Mouse (Mus musculus) CD4-positive, CD25-positive, alpha-beta regulatory T cell, adult 2 months (primary cell): ENCODE results near the gene Acaca.

Source experiments
- DNase-seq: peaks from one replicate; pipeline ENCODE4 v3.0.0-alpha.2; 2012; ENCODE audit warnings: low read depth, low spot score

Acaca gene

DNA sequence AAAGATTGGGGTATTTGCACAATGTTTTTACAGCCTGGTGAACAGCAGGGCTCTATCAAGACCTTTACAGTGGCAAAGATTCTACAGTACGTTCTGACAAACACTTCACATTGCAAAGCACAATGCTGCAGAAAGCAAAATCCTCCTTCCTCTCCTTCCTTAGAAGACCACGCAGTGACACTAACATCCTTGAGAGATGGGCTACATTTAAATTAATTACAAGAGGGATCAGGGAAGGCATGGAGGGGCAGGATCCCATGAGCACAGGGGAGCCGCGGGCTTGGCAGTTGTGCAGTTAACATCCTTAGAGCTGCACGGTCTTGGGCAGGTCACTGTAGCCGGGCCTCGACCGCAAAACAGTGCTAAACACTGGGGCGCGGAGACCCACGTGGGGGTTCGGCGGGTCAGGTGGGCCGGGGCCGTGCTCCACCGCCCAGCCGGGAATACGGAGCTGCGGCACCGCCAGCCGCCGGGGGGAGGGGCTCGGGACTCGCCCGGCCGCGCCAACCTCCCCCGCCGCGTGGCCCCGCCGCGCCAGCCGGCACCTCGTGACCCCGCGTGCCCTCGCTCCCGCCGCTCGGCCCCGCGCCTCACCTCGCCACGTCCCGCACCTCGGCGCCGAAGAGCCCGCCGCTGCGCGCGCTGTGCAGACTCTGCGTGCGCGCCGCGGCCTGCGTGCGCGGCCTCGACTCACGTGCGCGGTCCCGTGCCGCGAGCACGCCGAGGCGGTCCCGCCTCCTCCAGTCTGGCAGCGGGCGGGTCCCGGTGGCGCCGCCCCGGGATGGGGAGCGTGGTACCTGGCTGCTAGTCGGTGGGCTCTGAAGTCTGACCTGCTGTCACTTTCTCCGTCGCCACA is at the start of gene Acaca, which contains the start of gene Tada2a:
Gene Acaca (plus strand): TSS at position 730 of the 856 bp plus-strand sequence.
Gene Tada2a (minus strand): TSS at position 658 of the 856 bp plus-strand sequence.
- peak; percentile 90 for DNase-seq

DNA sequence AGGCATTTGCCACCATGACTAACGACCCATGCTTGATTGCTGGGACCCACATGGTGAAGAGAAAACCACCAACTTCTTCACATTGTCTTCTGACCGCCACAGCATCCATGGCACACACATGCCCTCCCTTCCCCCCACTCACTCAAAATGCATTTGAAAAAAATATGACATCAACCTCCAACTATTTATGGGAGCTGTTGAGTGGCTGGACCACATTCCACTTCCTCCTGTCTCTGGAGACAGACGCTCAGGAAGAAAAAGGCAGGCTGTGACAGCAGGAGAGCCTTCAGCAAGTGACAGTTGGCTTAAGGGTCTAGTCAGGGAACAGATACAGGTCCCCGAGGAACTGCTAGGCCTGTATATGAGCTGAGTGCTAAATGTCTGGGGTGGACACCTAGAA is 49.6 kb upstream of the Acaca start:
- DNase-seq, result no peak

DNA sequence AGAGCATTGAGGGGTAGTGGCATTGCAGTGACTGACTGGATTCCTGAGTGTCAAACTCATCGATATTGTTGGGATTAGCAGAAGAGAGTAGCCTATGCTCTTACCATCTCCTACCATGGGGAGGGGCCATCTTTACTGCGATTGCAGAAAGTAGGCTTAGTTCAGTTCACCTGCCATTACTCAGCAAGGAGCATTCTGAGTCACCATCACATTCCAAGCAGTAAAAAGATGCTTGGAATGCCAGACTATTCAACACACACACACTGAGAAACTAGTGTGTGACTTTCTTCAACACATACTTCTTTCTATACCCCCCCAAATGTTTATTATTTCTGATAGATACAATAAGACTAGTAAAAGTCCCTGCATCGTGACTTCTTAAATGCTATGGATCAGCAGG is 49.1 kb upstream of the Acaca start:
- DNase-seq, result no peak

DNA sequence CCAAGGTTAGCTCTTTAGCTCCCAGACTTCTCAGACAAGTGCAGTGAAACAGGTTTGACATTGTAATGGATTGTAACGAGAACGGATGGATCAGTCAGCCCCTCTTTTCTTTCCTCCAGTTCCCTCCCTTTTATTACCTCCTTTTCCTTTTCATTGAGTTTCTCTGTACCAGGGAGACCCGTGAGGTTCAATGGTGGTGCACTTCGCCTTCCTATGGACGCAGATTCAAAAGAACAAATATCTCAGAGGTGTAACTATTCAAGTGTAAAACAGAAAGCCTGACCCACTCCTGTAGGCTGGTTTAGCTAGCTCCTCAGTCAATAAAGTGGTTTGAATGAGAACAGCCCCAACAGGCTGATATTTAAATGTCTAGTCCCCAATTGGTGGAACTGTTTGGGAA is 47.6 kb upstream of the Acaca start:
- DNase-seq, result no peak

DNA sequence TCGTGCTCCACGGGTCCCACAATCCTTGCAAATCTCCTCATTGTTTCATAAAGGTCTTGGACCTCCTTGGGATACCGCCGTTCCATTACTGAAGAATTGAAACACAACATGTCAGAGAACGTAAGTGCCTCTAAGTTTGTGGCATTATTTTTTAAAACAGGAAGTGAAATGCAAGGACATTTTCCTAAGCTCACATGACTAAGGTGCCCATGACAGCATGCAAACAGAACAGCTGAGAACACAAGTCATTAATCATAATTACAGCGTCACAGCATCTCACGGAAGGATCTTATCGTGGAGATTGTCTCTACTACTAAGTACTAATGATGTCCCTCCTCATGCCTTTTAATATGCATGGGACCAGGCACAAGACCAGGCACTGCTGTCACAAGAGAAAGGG is 38.9 kb upstream of the Acaca start:
- no peak for DNase-seq

DNA sequence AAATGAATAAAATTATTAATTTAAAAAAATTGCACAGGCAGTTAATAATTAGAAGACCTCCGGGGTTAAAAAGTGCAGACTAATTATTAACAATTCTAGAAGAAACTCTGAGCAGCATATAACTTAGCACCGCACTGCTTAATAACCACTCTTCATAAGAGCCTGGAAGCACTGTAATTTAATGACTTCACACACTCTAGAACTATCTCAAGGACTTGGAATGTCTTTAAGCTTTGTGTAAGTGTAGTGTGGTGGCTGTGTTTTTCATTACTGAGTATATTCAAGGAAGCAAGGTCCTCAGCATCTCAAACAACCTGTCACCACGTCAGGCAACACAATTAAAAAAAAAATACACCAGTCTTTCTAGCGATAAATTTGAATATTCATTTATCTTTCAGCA is 34.4 kb upstream of the Acaca start:
- no peak for DNase-seq

DNA sequence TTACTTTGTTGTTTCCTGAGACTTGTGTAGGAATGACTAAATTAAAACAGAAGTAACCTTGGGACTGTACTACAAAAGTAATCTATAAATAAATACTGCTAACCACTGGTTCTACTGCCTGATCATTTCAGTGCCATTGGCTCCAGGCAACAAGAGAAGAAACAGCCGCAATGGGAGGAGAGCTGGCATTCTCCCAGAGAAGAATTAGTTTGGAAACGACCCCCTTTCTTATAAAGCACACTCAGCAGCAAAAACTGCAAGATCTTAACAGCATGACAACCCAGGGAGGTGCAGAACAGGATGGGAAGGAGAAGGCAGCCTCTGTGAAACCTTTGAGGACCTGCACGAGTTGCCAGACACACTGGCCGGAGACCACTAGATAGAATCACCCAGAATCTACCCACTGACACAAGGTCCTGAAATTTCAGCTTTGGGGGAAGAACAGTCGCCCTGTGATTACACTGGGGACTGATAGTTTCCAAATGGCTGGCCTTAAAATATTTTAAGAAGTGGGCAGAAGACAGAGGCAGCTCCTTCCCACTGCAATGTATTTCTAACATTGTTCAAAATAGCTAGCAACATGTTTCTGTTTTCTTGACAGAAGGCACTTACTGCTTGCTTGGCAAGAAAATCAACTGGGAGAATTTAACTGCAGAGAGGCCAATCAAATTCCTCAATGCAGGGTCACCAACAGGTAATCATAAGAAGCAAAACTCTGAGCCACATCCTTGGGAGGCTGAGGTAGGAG is 32.0 kb upstream of the Acaca start:
- DNase-seq, result no peak

DNA sequence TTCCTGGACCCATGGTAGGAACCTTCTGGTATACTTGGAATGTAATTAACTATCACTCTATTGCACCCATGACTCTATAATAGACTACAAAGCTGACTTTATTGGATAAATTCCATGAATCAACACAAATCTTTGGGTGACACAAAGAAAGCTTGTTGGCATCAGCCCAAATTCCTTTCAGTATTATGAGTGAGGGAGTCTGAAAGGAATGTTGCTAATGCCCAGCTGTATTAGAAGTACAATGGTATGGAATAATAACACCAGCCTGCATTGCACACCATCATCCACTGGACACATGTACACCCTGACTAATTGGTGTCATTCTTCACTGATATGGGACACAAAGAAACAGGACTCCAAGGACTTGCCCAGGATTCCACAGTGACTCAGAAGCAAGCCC is 28.3 kb upstream of the Acaca start:
- DNase-seq, result no peak

DNA sequence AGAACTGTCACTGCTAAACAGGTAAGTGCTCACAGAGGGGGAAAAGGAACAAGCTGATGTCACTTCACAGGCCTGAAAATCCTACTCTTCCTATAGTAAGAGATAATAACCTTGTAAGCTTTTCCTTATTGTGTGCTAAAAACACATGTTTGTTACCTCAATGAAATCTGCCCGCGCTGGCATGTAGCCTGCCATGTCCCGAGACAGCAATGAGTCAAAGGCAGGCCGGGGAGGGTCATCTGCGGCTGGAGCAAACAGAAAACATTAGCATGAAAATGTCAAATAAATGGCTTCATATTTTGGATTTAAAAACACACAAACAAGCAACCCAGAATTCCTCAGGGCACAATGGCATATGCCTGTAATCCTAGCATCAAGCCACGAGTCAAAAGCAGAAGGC is 25.4 kb upstream of the Acaca start:
- DNase-seq, result no peak

DNA sequence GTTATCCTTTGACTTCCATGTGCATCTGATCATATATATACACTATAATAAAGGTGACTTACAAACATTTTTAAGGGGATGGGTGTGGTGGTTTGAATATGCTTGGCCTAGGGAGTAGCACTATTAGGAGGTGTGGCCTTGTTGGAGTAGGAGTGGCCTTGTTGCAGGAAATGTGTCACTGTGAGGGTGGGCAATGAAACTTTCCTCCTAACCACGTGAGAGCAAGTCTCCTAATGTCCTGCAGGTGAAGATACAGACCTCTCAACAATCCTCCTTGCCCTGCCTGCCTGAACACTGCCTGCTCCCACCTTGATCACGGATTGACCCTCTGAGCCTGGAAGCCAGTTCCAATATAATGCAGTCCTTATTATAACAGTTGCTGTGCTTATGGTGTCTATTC is 22.3 kb upstream of the Acaca start:
- no peak for DNase-seq

DNA sequence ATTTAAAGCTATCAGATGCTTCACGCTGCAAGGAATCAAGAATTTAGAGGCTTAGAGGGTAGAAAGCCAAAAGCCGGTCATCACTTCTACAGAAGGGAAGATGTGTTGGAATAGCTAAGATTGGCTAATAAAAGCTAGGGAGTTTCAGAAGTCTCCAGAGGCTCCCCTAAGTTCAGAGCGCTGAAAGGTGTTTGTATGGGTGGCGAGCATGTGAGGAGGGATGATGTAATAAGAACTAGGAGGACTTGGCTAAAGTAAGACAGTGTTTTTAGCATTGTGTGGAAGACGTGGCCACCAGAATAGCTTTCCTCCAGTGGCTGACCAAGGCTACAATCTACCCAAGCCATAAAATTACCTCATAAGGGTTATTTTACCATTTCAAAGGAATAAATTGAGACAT is 15.8 kb upstream of the Acaca start:
- no peak for DNase-seq

DNA sequence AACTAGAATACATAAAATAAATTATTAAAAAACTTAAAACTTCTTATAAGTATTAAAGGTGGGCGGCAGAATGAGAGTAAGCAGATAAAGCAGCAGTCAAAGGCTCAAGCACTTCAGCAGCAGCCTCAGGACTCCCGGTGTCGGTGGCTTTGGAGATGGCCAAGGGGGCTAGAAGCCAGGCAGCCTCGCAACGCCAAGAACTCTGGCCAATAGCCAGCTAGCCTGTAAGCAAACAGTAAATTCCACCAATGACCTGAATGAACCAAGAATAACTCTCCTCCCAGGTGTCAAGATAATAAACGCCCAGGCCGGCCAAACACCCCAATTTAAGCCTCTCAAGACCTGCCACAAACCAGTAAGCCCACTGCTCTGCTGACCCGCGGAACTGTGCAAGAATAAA is 13.8 kb upstream of the Acaca start:
- no peak for DNase-seq

DNA sequence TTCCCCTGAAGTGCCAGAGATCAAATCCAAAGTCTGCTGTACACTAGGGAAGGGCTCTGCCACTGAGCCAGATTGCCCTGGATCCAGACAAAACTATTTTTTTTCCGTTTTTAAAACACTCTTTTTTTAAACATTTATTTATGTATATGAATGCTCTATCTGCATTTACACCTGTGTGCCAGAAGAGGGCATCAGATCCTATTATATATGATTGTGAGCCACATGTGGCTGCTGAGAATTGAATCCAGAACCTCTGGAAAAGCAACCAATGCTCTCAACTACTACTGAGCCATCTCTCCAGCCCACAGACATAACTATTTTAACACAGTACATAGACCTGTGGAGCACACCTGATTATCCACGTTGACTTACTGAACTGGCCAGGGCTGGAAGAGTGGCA is 13.3 kb upstream of the Acaca start:
- no peak for DNase-seq

DNA sequence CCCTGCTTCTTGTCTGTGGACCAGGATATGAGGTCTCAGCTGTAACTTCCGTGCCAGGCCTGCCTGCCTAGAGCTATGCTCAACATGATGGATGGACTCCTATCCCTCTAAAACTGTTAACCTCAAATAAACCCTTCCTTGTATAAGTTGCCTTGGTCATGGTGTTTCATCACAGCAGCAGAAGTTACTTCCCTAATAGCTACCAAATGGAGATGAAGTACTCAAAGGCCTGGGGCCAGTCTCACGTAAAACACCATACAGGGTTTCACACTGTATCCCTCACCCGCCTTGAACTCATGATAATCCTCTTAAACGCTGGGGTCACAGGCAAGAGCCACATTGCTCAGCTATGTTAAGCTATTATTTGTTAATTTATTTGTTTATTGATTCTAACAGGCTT is 12.0 kb upstream of the Acaca start:
- DNase-seq, result no peak

DNA sequence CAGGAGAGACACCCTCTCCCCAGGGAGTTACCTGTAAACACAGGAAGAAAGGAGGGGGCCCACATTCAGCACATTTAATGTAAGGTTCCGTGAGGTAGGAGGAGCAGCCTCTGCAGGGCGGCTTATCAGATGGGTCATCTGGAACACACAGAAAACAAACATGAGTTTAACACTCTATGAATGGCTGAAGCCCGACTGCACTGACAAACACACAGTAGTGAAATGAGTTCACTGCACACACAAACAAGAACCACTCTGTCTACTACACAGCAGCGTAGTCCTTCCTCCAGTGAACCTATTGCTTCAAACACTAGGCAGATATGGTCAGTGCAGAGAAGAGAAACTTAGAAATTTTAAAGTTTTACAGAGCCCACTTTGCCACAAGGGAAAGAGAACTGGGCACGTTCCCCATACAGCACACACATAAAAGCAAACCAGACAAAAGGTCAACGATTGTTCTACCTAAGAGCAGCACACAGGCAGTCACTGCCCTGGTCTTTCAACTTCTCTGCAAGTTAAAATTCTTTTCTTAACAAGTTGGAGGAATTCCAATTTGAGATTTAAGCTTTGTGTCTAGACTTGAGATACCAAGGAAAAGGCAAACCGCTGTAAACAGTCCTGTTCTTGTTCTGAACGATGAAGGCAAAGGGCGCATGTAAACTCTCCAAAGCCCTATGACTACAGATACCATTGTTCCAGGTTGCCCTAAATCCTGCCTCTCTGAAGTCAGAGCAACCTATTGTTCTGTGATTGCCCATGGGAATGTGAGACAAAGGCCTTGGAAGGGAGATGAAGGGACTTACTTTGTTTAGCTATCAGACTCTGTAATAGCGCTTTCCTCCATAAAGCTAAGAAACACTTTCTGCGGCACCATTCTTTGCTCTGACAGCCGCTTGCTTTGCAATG is 8.2 kb upstream of the Acaca start:
- DNase-seq, result no peak

DNA sequence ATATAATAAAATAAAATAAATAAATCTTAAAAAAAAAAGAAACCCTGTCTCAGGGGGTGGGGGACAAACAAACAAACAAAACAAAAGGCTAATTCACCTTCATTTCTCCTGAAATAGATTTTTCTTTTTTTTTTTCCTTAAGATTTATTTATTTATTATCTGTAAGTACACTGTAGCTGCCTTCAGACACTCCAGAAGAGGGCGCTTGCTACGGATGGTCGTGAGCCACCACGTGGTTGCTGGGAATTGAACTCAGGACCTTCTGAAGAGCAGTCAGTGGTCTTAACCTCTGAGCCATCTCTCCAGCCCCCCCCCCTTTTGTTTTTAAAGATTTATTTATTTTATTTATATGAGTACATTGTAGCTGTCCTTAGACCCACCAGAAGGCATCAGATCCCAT is 1.5 kb upstream of the Acaca start:
- DNase-seq, result peak; percentile 23

DNA sequence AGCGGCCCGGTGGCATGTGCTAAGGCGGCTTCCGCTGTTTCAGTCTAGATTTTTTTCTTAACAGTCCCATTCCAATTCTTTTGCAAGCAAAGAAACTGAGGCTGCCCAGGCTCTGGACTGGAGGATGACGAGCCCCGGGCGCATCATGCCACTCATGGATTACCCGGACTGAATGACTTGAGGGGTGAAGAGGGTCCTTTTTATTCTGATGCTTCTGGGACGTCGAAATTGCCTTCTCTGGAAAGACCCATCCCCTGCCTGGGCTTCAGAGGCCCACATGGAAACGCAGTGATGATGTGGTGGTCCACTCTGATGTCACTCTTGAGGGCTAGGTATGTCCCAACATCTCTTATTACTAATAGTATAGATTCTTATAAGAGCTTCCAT is 320 bp downstream of the Acaca start:
- no peak for DNase-seq

DNA sequence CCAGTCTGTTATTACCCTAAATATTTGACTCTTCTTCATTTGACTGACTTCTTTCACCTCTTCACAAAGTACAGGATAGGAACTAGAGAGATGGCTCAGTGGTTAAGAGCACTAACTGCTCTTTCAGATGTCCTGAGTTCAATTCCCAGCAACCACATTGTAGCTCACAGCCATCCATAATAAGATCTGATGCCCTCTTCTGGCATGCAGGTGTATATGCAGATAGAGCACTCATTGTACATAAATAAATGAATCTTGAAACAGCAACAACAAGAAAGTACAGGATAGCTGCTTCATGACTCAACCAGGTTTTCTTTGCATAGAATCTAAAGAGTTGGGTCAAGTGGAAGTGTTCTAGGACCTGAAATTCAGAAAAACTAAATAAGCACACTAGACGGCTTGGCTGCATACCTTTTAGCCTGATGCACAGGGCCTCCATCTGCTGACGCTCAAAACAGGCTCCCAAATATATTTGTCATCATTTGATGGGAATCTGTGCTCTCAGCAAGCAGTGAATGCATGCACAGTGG is 4.9 kb downstream of the Acaca start:
- peak; percentile 26 for DNase-seq

DNA sequence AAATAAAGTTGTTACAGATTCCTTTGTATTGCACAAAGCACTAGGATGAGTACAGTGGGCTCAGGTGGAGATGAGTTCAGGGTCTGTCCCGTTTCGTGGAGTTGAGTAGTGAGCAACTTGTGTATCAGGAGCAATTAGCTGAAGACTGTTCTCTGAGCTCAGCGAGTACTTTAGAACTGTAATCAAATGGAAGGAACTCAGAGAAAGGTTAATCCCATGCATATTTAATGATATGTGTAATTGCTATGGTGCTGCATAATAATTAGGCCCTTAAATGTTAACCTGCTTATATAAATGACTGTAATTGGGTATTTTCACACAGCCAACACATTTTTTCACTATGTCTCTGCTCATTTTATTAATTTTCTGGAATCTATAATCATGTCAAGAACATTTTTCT is 7.0 kb downstream of the Acaca start:
- DNase-seq, result no peak

DNA sequence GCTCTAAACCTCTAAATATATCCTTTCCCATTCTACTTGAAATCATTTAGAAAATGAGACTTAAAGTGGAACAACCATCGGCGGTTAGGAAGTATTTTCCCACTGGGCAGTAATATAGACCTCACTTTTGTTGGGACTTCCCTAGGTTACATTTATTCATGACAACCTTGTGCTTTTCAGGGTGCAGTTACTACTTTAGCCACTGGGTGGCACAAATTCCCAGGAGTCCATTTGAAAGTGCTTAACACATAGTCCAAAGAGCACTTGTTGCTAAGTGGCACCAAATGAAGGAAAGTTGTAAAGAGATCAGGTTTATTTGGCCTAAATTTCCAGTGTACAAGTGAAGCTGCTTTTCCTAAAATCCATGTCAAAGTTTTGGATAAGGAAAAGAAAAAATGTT is 12.3 kb downstream of the Acaca start:
- DNase-seq, result peak; percentile 71

DNA sequence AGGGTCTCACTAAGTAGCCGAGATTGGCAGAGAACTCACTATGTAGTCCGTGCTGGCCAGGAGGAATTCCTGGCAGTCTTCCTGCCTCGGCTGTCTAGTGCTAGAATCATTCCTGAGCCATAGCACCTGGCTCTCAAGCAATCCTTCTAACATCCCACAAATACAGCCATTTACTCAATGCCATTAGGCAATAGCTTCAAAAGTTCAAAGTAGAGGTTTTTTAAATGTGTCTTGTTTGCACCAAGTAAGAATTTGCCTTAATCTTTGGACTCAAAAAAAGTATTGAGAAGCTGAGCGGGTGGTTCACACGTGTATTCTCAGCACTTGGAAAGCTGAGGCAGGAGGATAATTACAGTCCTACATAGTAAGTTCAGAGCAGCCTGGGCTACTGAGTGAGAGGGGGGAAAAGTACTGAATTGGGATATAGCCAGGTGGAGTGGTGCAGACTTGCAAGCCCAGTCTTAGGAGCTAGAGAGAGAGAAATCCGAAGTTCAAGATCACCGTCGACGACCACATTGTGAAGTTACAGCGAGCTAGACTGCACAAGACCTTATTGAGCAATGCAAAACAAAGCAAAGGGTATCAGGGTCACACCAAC is 15.8 kb downstream of the Acaca start:
- DNase-seq, result no peak
